Mouse (Mus musculus): ENCODE results near the gene Ifnl2. TPM values are rescaled to one million over a fixed set of nuclear protein-coding genes. Genes with fewer than 3 reads are reported as not detected.

Ifnl2 gene
- polyA plus RNA-seq, 1 experiment from 2014 or later = not detected

DNA sequence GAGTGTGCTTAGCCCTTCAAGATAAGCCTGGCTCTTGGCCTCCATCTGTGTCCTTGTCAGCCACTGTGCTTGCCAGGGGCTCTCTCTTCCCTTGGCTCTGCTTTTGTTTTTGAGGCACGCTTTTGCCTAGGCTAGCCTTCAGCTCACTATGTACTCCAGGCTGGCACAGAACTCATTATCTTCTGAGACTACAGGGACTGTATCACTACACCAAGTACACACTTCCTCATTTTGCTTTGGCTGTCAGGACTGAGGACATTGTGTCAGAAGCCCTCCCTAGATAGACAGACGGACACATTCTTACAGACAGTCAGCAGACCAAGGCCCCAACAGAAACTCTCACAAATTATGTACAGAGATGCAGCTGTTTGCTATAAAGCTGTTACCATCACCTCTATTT, 47.5 kb downstream of the Ifnl2 start:
- Histone ChIP-seq H3K9me3 (ENCODE audit: control insufficient read depth, low read length) (no peaks in the 10 kb centered on the region), H3K9ac (replicated peaks; ENCODE audit: low read length) (no peak overlapping the region), H3K27me3 (ENCODE audit: control insufficient read depth, insufficient read depth, low read length) (peaks cover 8% of the 10 kb centered on the region; the same call in 1 of the 2 replicates), H3K4me3 (replicated peaks; ENCODE audit: low read depth, low read length) (no peak overlapping the region), H3K27ac (replicated peaks; ENCODE audit: low read depth, low read length) (no peak overlapping the region), H3K4me2 (ENCODE audit: low read length) (no peak overlapping the region), H3K4me1 (ENCODE audit: control insufficient read depth, insufficient read depth, low read length) (0 out of 2 replicates have a peak, but pooled peaks cover 9% of the 10 kb centered on the region), H3K36me3 (ENCODE audit: control insufficient read depth, insufficient read depth, low read length) (peaks cover 59% of the 10 kb centered on the region)
- ATAC-seq (ENCODE audit: low FRiP score, low TSS enrichment) (no peak), DNase-seq (no peak)
- WGBS = 99% methylated on average over 2 of the region's 2 CpGs

DNA sequence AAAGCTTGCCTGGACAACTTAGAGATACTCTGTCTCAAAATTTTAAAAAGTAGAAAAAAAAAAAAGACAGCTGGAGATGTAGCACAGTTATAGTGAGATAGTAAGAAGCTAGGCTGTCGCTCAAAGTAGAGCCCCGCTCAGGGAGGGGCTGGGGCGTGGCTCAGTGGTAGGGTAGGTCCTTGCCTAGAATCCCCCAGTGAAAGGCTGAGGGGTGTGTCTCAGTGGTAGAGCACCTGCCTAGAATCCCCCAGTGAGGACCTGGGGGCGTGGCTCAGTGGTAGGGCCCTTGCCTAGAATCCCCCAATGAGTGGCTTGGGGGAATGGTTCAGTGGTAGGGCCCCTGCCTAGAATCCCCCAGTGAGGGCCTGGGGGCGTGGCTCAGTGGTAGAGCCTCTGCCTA, 49.9 kb downstream of the Ifnl2 start:
- H3K4me3 ChIP-seq (replicated peaks; ENCODE audit: low read depth, low read length) = no peak overlapping the region
- peaks cover 54% of the 10 kb centered on the region for H3K36me3 ChIP-seq (ENCODE audit: control insufficient read depth, insufficient read depth, low read length)
- H3K4me2 ChIP-seq (ENCODE audit: low read length) = no peak overlapping the region
- WGBS = 95% methylated on average over 5 of the region's 5 CpGs
- DNase-seq (no peak), ATAC-seq (ENCODE audit: low FRiP score, low TSS enrichment) (no peak)
- H3K9ac ChIP-seq (replicated peaks; ENCODE audit: low read length) = no peak overlapping the region
- H3K9me3 ChIP-seq (ENCODE audit: control insufficient read depth, low read length) = no peaks in the 10 kb centered on the region
- H3K27ac ChIP-seq (replicated peaks; ENCODE audit: low read depth, low read length) = no peak overlapping the region
- no peaks in the 10 kb centered on the region for H3K27me3 ChIP-seq (ENCODE audit: control insufficient read depth, insufficient read depth, low read length)
- H3K4me1 ChIP-seq (ENCODE audit: control insufficient read depth, insufficient read depth, low read length) = 0 out of 2 replicates have a peak, but pooled peaks cover 6% of the 10 kb centered on the region

Other genes with a start within 250 kb of the Ifnl2 start
- 6.8 and 14.7 TPM in 2 replicates for gene Eid2, start 242.6 kb downstream of the Ifnl2 start, polyA plus RNA-seq (2014; fragmentation: Nextera tagmentation; extraction: Ambion mirVana)
- gene Eid2b, start 232.7 kb downstream of the Ifnl2 start, polyA plus RNA-seq (2014; fragmentation: Nextera tagmentation; extraction: Ambion mirVana) = 40.2 TPM in 2 replicates
- gene Selenov, start 219.3 kb downstream of the Ifnl2 start, polyA plus RNA-seq (2014; fragmentation: Nextera tagmentation; extraction: Ambion mirVana) = 0.28 and 1.8 TPM in 2 replicates
- 24.1 and 32.2 TPM in 2 replicates for gene Dll3, start 208.2 kb downstream of the Ifnl2 start, polyA plus RNA-seq (2014; fragmentation: Nextera tagmentation; extraction: Ambion mirVana)
- 136 and 138 TPM in 2 replicates for gene Timm50, start 198.4 kb downstream of the Ifnl2 start, polyA plus RNA-seq (2014; fragmentation: Nextera tagmentation; extraction: Ambion mirVana)
- 62.6 and 80.6 TPM in 2 replicates for gene Supt5, start 171.7 kb downstream of the Ifnl2 start, polyA plus RNA-seq (2014; fragmentation: Nextera tagmentation; extraction: Ambion mirVana)
- gene Rps16, start 159.8 kb downstream of the Ifnl2 start, polyA plus RNA-seq (2014; fragmentation: Nextera tagmentation; extraction: Ambion mirVana) = 580 and 617 TPM in 2 replicates
- gene Plekhg2, start 137.9 kb downstream of the Ifnl2 start, polyA plus RNA-seq (2014; fragmentation: Nextera tagmentation; extraction: Ambion mirVana) = 17.7 and 22.9 TPM in 2 replicates
- gene Zfp36, start 130.2 kb downstream of the Ifnl2 start, polyA plus RNA-seq (2014; fragmentation: Nextera tagmentation; extraction: Ambion mirVana) = 1.8 and 3.4 TPM in 2 replicates
- 38.3 and 47.9 TPM in 2 replicates for gene Med29, start 117.7 kb downstream of the Ifnl2 start, polyA plus RNA-seq (2014; fragmentation: Nextera tagmentation; extraction: Ambion mirVana)
- 78.0 and 81.9 TPM in 2 replicates for gene Paf1, start 117.5 kb downstream of the Ifnl2 start, polyA plus RNA-seq (2014; fragmentation: Nextera tagmentation; extraction: Ambion mirVana)
- gene Gmfg, start 73.0 kb downstream of the Ifnl2 start, polyA plus RNA-seq (2014; fragmentation: Nextera tagmentation; extraction: Ambion mirVana) = 1.7 and 5.1 TPM in 2 replicates
- 18.3 and 19.9 TPM in 2 replicates for gene Lrfn1, start 58.5 kb downstream of the Ifnl2 start, polyA plus RNA-seq (2014; fragmentation: Nextera tagmentation; extraction: Ambion mirVana)
- gene Ifnl3, start 12.4 kb upstream of the Ifnl2 start, polyA plus RNA-seq (2014; fragmentation: Nextera tagmentation; extraction: Ambion mirVana) = not detected in 2 replicates
- not detected in 2 replicates for gene Sycn, start 30.4 kb upstream of the Ifnl2 start, polyA plus RNA-seq (2014; fragmentation: Nextera tagmentation; extraction: Ambion mirVana)
- 0.13 TPM in 1 of 2 replicates, not detected in the other for gene Nccrp1, start 36.8 kb upstream of the Ifnl2 start, polyA plus RNA-seq (2014; fragmentation: Nextera tagmentation; extraction: Ambion mirVana)
- gene Samd4b, start 87.7 kb upstream of the Ifnl2 start, polyA plus RNA-seq (2014; fragmentation: Nextera tagmentation; extraction: Ambion mirVana) = 27.2 and 29.5 TPM in 2 replicates
- 12.3 and 15.6 TPM in 2 replicates for gene Pak4, start 87.7 kb upstream of the Ifnl2 start, polyA plus RNA-seq (2014; fragmentation: Nextera tagmentation; extraction: Ambion mirVana)
- gene Acp7, start 120.9 kb upstream of the Ifnl2 start, polyA plus RNA-seq (2014; fragmentation: Nextera tagmentation; extraction: Ambion mirVana) = not detected in 2 replicates
- 7.8 and 10.6 TPM in 2 replicates for gene Fbxo27, start 182.4 kb upstream of the Ifnl2 start, polyA plus RNA-seq (2014; fragmentation: Nextera tagmentation; extraction: Ambion mirVana)
- 1.6 and 2.9 TPM in 2 replicates for gene Fbxo17, start 206.3 kb upstream of the Ifnl2 start, polyA plus RNA-seq (2014; fragmentation: Nextera tagmentation; extraction: Ambion mirVana)
- gene Mrps12, start 231.4 kb upstream of the Ifnl2 start, polyA plus RNA-seq (2014; fragmentation: Nextera tagmentation; extraction: Ambion mirVana) = 108 and 128 TPM in 2 replicates
- gene Sars2, start 231.5 kb upstream of the Ifnl2 start, polyA plus RNA-seq (2014; fragmentation: Nextera tagmentation; extraction: Ambion mirVana) = 16.8 TPM in 2 replicates
- 0.22 TPM in 1 of 2 replicates, not detected in the other for gene Ccer2, start 245.7 kb upstream of the Ifnl2 start, polyA plus RNA-seq (2014; fragmentation: Nextera tagmentation; extraction: Ambion mirVana)

Data from midbrain, embryonic 14.5 days (tissue).